Mouse (Mus musculus) hindbrain, postnatal 0 days (tissue): ENCODE results near the gene Txn2. TPM values are rescaled to one million over a fixed set of nuclear protein-coding genes. Genes with fewer than 3 reads are reported as not detected.

Source experiments
- ATAC-seq: fragments of 200-750 bp; cut with Nextera tagmentation; 2 replicates; pipeline ENCODE4 v1.8.0; 2017; ENCODE audit warnings: mild to moderate bottlenecking, moderate TSS enrichment, moderate library complexity
- DNase-seq: peaks from one replicate; pipeline ENCODE4 v3.0.0-alpha.2; 2015; ENCODE audit warnings: low spot score
- H3K27ac ChIP-seq: fragments of 300-500 bp; sonication (generic); 2 replicates; pipeline ENCODE4 v1.5.1; 2014; ENCODE audit warnings: mild to moderate bottlenecking
- H3K27me3 ChIP-seq: fragments of 300-500 bp; sonication (generic); 2 replicates; pipeline ENCODE4 v1.6.1; 2014; ENCODE audit warnings: low read length, mixed read lengths; ENCODE audit not compliant: insufficient read depth
- H3K36me3 ChIP-seq: fragments of 300-500 bp; sonication (generic); 2 replicates; pipeline ENCODE4 v1.6.1; 2014; ENCODE audit warnings: low read length, mixed read lengths; ENCODE audit not compliant: insufficient read depth
- H3K4me1 ChIP-seq: fragments of 300-500 bp; sonication (generic); 2 replicates; pipeline ENCODE4 v1.6.1; 2014; ENCODE audit warnings: antibody characterized with exemption, low read length, mixed read lengths; ENCODE audit not compliant: insufficient read depth
- H3K4me2 ChIP-seq: fragments of 300-500 bp; sonication (generic); 2 replicates; pipeline ENCODE4 v1.6.1; 2014; ENCODE audit warnings: low read depth, mild to moderate bottlenecking, low read length, moderate library complexity, mixed read lengths
- H3K4me3 ChIP-seq: fragments of 300-500 bp; sonication (generic); 2 replicates; pipeline ENCODE4 v1.5.1; 2014; ENCODE audit warnings: low read length
- H3K9ac ChIP-seq: fragments of 300-500 bp; sonication (generic); replicated peaks from 2 replicates; pipeline ENCODE4 v1.6.1; 2014; ENCODE audit warnings: mild to moderate bottlenecking, low read length, moderate library complexity, mixed read lengths
- H3K9me3 ChIP-seq: fragments of 300-500 bp; sonication (generic); 2 replicates; pipeline ENCODE4 v1.6.1; 2016; ENCODE audit warnings: low read length, mixed read lengths
- CTCF ChIP-seq: IDR thresholded peaks from 2 replicates; pipeline ENCODE4 v1.5.1; 2016; ENCODE audit warnings: antibody characterized with exemption, control low read depth, low read depth
- WGBS: fragments of 180-500 bp; shearing (Covaris S2); extraction: QIAGEN DNeasy Blood & Tissue Kit; methylation state at CpG from one replicate; pipeline ENCODE4 v1.1.7; 2014; 5-methylcytosine and 5-hydroxymethylcytosine counted together
- polyA plus RNA-seq: library from polyadenylated mRNA; unstranded; fragments of >200 nt; fragmentation: Nextera tagmentation; extraction: Ambion mirVana; gene quantifications from 2 replicates; pipeline ENCODE4 v1.2.1, GENCODE M21; 2015
- total RNA-seq: library from RNA; depleted of rRNA; stranded (reverse); fragments of >200 nt; gene quantifications from 2 replicates; pipeline ENCODE4 v1.2.3, GENCODE M21; 2014

The Txn2 gene
- total and polyA plus RNA-seq, 2 experiments from 2014 or later = 52.5 to 215 TPM

DNA sequence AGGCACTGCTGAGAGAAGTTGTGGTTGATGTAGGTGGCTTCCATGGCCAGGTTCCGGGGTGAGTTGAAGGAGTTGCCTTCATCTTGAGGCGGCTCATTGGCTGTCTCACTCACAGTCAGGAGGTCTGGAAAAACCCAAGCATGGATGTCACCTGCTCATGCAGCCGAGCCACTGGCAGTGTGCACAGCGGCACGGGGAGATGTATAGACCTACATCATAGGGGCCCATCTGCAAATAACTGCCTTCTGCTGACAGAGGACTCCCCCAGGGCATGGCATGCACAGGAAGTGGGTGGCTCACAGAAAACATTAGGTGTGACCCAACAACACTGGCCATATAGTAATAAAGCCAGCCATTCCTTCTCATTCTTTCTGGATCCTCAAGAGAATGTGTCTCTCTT lies 33.6 kb upstream of the Txn2 start:
- DNase-seq = no peak
- H3K4me2 ChIP-seq = no peak overlapping the region
- peaks cover 88% of the 10 kb centered on the region for H3K36me3 ChIP-seq
- no peak overlapping the region for H3K9ac ChIP-seq
- H3K27me3 ChIP-seq = no peaks in the 10 kb centered on the region
- no peak overlapping the region for H3K27ac ChIP-seq
- TF ChIP-seq CTCF = no peak
- H3K4me1 ChIP-seq = no peaks in the 10 kb centered on the region
- no peaks in the 10 kb centered on the region for H3K9me3 ChIP-seq
- 97% methylated on average over 5 of the region's 5 CpGs for WGBS
- no peak for ATAC-seq
- H3K4me3 ChIP-seq = no peak overlapping the region

DNA sequence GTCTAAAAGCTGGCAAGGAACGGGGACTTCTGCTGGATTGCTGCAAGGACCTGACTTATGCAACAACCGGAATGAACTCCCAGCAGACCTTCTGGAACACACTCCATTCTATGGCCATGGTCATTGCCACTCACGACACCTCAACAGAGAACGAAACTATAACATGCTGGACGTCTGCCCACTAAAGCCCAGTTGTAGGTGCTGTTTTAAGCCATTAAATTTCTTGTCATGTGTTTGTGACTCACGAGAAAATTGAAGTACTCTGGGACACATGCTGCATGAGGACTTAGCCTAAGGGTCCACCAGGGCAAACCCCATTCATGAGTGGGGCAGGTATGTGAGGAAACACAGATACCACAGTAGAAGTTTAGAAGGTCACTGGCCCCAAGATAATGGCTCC lies 31.9 kb upstream of the Txn2 start:
- Histone ChIP-seq H3K36me3 (peaks cover 70% of the 10 kb centered on the region), H3K4me1 (peaks cover 5% of the 10 kb centered on the region; the same call in 1 of the 2 replicates), H3K9ac (no peak overlapping the region), H3K27me3 (no peaks in the 10 kb centered on the region), H3K4me2 (no peak overlapping the region), H3K27ac (no peak overlapping the region), H3K4me3 (no peak overlapping the region), H3K9me3 (no peaks in the 10 kb centered on the region)
- no peak for TF ChIP-seq CTCF
- ATAC-seq (no peak), DNase-seq (no peak)
- 87% methylated on average over 6 of the region's 6 CpGs for WGBS

DNA sequence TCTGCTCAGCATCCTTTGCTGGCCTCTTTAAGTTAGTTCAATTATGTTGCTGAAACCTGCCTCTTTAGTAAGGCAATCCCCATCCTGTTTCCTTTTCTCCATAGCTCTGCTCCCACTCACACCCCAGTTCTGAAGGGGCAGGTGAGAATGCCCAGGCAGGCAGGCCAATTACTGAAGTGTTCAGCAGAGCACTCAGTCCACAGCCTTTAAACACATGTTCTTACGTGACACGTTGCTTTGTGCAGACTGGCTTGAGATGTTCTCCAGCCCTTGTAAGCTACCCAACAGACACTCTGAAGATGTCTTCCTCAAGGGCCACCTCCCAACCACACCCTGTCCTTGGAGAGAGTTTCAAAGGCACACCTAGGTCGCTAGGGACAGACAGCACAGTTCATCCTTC lies 29.3 kb upstream of the Txn2 start:
- Histone ChIP-seq H3K36me3 (peaks cover 44% of the 10 kb centered on the region), H3K27ac (no peak overlapping the region), H3K4me1 (peaks cover 8% of the 10 kb centered on the region; the same call in 1 of the 2 replicates), H3K9me3 (no peaks in the 10 kb centered on the region), H3K4me2 (no peak overlapping the region), H3K4me3 (no peak overlapping the region), H3K27me3 (no peaks in the 10 kb centered on the region), H3K9ac (no peak overlapping the region)
- TF ChIP-seq CTCF = no peak
- ATAC-seq = no peak
- no peak for DNase-seq
- WGBS = 63% methylated on average over 3 of the region's 3 CpGs

DNA sequence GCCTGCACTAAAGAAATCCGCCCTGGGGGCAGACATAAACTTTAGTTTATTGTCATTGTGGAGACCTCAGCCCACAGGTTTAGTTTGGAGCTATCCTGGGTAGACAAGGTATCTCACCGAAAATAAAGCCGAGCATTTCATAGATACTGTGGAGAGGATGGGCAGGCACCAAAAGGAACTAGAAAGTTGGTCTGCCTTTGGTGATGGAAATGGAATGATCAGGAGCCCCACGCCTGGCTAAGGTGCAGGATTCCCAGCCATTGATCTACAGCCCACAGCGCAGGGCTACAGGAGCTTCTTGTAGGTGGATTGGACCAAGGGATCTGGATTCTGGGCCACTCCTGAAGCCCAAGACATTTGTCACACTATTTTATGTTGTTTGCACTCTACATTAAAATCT lies 28.8 kb upstream of the Txn2 start:
- no peak overlapping the region for H3K27ac ChIP-seq
- no peak overlapping the region for H3K4me2 ChIP-seq
- H3K9me3 ChIP-seq = no peaks in the 10 kb centered on the region
- H3K4me1 ChIP-seq = peaks cover 8% of the 10 kb centered on the region; the same call in 1 of the 2 replicates
- 55% methylated on average over 5 of the region's 5 CpGs for WGBS
- peaks cover 39% of the 10 kb centered on the region for H3K36me3 ChIP-seq
- H3K27me3 ChIP-seq = no peaks in the 10 kb centered on the region
- no peak overlapping the region for H3K4me3 ChIP-seq
- DNase-seq = no peak
- ATAC-seq = no peak
- no peak overlapping the region for H3K9ac ChIP-seq
- no peak for TF ChIP-seq CTCF

DNA sequence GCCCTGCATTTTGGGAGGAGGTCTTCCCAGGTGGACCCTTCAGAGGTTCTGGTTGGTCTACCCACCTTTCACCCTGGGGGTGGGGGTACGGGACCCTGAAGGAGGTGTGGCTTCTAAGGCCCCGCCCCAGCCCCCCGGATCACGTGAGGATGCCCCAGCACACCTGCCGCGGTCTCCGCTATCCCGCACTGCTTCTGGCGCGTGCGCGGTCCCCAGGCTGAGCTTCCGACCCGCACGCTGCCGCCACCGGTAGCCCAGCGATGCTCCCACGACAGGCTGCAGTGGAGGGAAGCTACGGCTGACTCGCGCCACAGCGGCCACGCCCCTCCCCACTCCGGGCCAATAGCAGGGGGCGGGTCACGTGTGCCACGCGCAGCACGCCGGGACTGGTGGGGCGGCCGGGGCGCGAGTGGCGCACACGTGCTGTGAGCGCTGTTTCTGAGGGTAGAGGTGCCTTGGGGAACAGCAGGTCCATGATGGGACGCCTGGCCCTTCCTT lies 27.6 kb upstream of the Txn2 start, which contains the start of gene Foxred2:
Gene Foxred2 (minus strand): TSS at position 319 of the 498 bp plus-strand sequence.
- Histone ChIP-seq H3K27ac (peak within 1 kb of the TSS; percentile 32; the same call in 1 of the 2 replicates), H3K9ac (peak within 1 kb of the TSS; percentile 49), H3K4me1 (peaks cover 8% of the 10 kb centered on the region; the same call in 1 of the 2 replicates), H3K4me3 (peak within 1 kb of the TSS; percentile 46), H3K27me3 (no peaks in the 10 kb centered on the region), H3K36me3 (peaks cover 34% of the 10 kb centered on the region), H3K4me2 (peak within 1 kb of the TSS; percentile 66), H3K9me3 (no peaks in the 10 kb centered on the region)
- DNase-seq (peak; percentile 92), ATAC-seq (peak; percentile 95)
- peak; percentile 55 for TF ChIP-seq CTCF
- under 1% methylated on average over 39 of the region's 39 CpGs for WGBS

DNA sequence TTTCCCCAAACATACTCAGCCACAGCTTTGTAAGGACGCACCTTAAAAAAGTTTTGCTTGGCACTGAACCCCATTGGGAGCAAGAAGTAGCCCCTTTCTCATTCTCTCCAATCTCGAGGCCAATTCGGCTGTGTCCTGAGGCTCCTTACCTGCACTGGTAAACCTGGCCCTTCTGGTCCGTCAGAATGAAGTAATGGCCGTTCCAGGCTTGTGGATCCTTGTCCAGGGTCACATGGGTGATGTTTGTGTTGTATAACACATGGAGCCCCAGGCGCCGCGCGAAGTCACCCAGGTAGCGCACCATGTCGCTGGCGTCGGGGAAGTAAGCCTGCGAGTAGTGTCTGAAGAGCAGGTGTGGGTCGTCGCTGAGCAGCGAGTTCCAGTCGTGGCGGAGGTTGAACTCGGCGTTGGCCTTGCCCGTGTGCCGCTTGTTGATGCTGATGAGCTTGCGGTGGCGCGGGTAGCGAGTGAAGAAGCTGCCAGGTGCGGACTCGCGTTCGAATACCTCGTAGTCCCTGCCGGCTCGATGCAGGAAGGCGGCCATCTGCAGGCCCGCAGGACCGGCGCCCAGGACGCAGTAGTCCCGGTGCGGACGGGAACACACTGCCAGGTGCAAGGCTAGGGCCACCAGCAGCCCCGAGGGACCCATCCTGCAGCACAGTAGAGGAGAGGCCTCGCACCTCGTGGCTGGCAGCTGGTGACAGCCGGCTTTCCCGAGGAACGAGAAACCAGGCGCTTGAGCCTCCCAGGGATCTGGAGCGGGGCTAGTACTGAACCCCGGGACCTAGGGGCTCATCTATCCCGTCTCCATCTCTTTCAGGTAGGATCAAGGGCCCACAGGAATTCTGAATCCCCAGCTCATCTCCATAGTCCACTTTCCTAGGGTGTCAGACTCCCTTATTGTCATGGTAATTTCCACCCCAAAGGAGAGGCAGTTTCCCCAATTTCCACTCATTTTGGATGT lies 26.9 kb upstream of the Txn2 start:
- H3K36me3 ChIP-seq = peaks cover 28% of the 10 kb centered on the region
- H3K27me3 ChIP-seq = no peaks in the 10 kb centered on the region
- H3K27ac ChIP-seq = peak overlapping the region; percentile 32; the same call in 1 of the 2 replicates
- H3K4me2 ChIP-seq = peak overlapping the region; percentile 66
- WGBS = 9% methylated on average over 52 of the region's 52 CpGs
- H3K9ac ChIP-seq = peak overlapping the region; percentile 49
- H3K4me1 ChIP-seq = peaks cover 8% of the 10 kb centered on the region; the same call in 1 of the 2 replicates
- no peaks in the 10 kb centered on the region for H3K9me3 ChIP-seq
- TF ChIP-seq CTCF = no peak
- DNase-seq (peak; percentile 34), ATAC-seq (peak; percentile 50)
- peak overlapping the region; percentile 46 for H3K4me3 ChIP-seq
